Mouse (Mus musculus) forebrain, embryonic 16.5 days (tissue): ENCODE measurements at regions not wholly inside any gene's neighbourhood (a gene's known extent, or its start where the extent isn't known, plus 50 kb on each side); places are given as distances from the start of the nearest gene placed in this dataset.

Experiments used
- ATAC-seq: fragments of 200-750 bp; cut with Nextera tagmentation; 2 replicates; pipeline ENCODE4 v1.8.0; 2017; ENCODE audit warnings: mild to moderate bottlenecking, moderate library complexity
- H3K27ac ChIP-seq: fragments of 300-500 bp; sonication (generic); 2 replicates; pipeline ENCODE4 v1.5.1; 2014; ENCODE audit warnings: low read length, control low read depth
- H3K27me3 ChIP-seq: fragments of 300-500 bp; sonication (generic); replicated peaks from 2 replicates; pipeline ENCODE4 v1.6.1; 2014; ENCODE audit warnings: low read length; ENCODE audit not compliant: control insufficient read depth, insufficient read depth
- H3K36me3 ChIP-seq: fragments of 300-500 bp; sonication (generic); 2 replicates; pipeline ENCODE4 v1.6.1; 2014; ENCODE audit not compliant: control insufficient read depth, insufficient read depth
- H3K4me1 ChIP-seq: fragments of 300-500 bp; sonication (generic); replicated peaks from 2 replicates; pipeline ENCODE4 v1.6.1; 2014; ENCODE audit warnings: low read length; ENCODE audit not compliant: control insufficient read depth, insufficient read depth
- H3K4me2 ChIP-seq: fragments of 300-500 bp; sonication (generic); 2 replicates; pipeline ENCODE4 v1.6.1; 2014; ENCODE audit warnings: mild to moderate bottlenecking, low read length, control low read depth
- H3K4me3 ChIP-seq: fragments of 300-500 bp; sonication (generic); replicated peaks from 2 replicates; pipeline ENCODE4 v1.5.1; 2014; ENCODE audit warnings: mild to moderate bottlenecking, low read length, control low read depth
- H3K9ac ChIP-seq: fragments of 300-500 bp; sonication (generic); replicated peaks from 2 replicates; pipeline ENCODE4 v1.6.1; 2014; ENCODE audit warnings: low read depth, low read length, control low read depth
- H3K9me3 ChIP-seq: fragments of 300-500 bp; sonication (generic); 2 replicates; pipeline ENCODE4 v1.6.1; 2016; ENCODE audit warnings: low read length; ENCODE audit not compliant: control insufficient read depth
- whole genome bisulfite sequencing: fragments of 180-500 bp; shearing (Covaris S2); extraction: QIAGEN DNeasy Blood & Tissue Kit; methylation state at CpG from one replicate; pipeline ENCODE4 v1.1.7; 2014; 5-methylcytosine and 5-hydroxymethylcytosine counted together

- Histone ChIP-seq H3K4me3 (no peak overlapping the region), H3K9ac (no peak overlapping the region), H3K27ac (no peak overlapping the region), H3K4me1 (no peaks in the 10 kb centered on the region), H3K27me3 (no peaks in the 10 kb centered on the region), H3K36me3 (no peaks in the 10 kb centered on the region), H3K9me3 (no peaks in the 10 kb centered on the region), H3K4me2 (no peak overlapping the region)
- WGBS: 26% methylated on average over 1 of the region's 1 CpGs
- no peak for ATAC-seq
Measured at GRCm38 (mm10) chr16:87067981-87068380, 286.0 kb upstream of the N6amt1 start.

GRCm38 (mm10) chr16:87067523-87067922 is 286.5 kb upstream of the N6amt1 start:
- Histone ChIP-seq H3K4me3 (no peak overlapping the region), H3K27me3 (no peaks in the 10 kb centered on the region), H3K9me3 (no peaks in the 10 kb centered on the region), H3K4me1 (no peaks in the 10 kb centered on the region), H3K36me3 (no peaks in the 10 kb centered on the region), H3K27ac (no peak overlapping the region), H3K9ac (no peak overlapping the region), H3K4me2 (no peak overlapping the region)
- 70% methylated on average over 5 of the region's 5 CpGs for WGBS
- no peak for ATAC-seq

GRCm38 (mm10) chr16:87060473-87060872 is 293.5 kb upstream of the N6amt1 start:
- H3K27ac ChIP-seq: no peak overlapping the region
- no peak overlapping the region for H3K9ac ChIP-seq
- H3K36me3 ChIP-seq: no peaks in the 10 kb centered on the region
- H3K9me3 ChIP-seq: no peaks in the 10 kb centered on the region
- H3K4me2 ChIP-seq: no peak overlapping the region
- H3K27me3 ChIP-seq: no peaks in the 10 kb centered on the region
- H3K4me3 ChIP-seq: no peak overlapping the region
- no peaks in the 10 kb centered on the region for H3K4me1 ChIP-seq
- ATAC-seq: no peak
- 90% methylated on average over 8 of the region's 8 CpGs for WGBS

GRCm38 (mm10) chr16:87049741-87050383 is 304.1 kb upstream of the N6amt1 start:
- Histone ChIP-seq H3K4me1 (no peaks in the 10 kb centered on the region), H3K4me2 (no peak overlapping the region), H3K9ac (no peak overlapping the region), H3K9me3 (no peaks in the 10 kb centered on the region), H3K27ac (no peak overlapping the region), H3K27me3 (no peaks in the 10 kb centered on the region), H3K36me3 (no peaks in the 10 kb centered on the region), H3K4me3 (no peak overlapping the region)
- 92% methylated on average over 8 of the region's 8 CpGs for WGBS
- no peak for ATAC-seq

- H3K9ac ChIP-seq: no peak overlapping the region
- 20% methylated on average over 5 of the region's 5 CpGs for WGBS
- H3K27me3 ChIP-seq: no peaks in the 10 kb centered on the region
- H3K9me3 ChIP-seq: no peaks in the 10 kb centered on the region
- no peak overlapping the region for H3K27ac ChIP-seq
- H3K4me2 ChIP-seq: no peak overlapping the region
- no peaks in the 10 kb centered on the region for H3K4me1 ChIP-seq
- H3K36me3 ChIP-seq: no peaks in the 10 kb centered on the region
- no peak for ATAC-seq
- no peak overlapping the region for H3K4me3 ChIP-seq
Measured at GRCm38 (mm10) chr16:87044773-87045561, 309.0 kb upstream of the N6amt1 start.

- Histone ChIP-seq H3K36me3 (no peaks in the 10 kb centered on the region), H3K27me3 (no peaks in the 10 kb centered on the region), H3K9ac (no peak overlapping the region), H3K4me2 (no peak overlapping the region), H3K4me3 (no peak overlapping the region), H3K27ac (no peak overlapping the region), H3K4me1 (no peaks in the 10 kb centered on the region), H3K9me3 (no peaks in the 10 kb centered on the region)
- ATAC-seq: no peak
Measured at GRCm38 (mm10) chr16:87043689-87044088, 310.3 kb upstream of the N6amt1 start.

- Histone ChIP-seq H3K4me3 (no peak overlapping the region), H3K9ac (no peak overlapping the region), H3K27me3 (no peaks in the 10 kb centered on the region), H3K4me2 (no peak overlapping the region), H3K9me3 (no peaks in the 10 kb centered on the region), H3K27ac (no peak overlapping the region), H3K36me3 (no peaks in the 10 kb centered on the region), H3K4me1 (no peaks in the 10 kb centered on the region)
- no peak for ATAC-seq
- WGBS: 92% methylated on average over 4 of the region's 4 CpGs
Measured at GRCm38 (mm10) chr16:87040366-87040765, 313.6 kb upstream of the N6amt1 start.

- WGBS: 84% methylated on average over 1 of the region's 1 CpGs
- Histone ChIP-seq H3K36me3 (no peaks in the 10 kb centered on the region), H3K9ac (no peak overlapping the region), H3K4me2 (no peak overlapping the region), H3K27ac (no peak overlapping the region), H3K9me3 (no peaks in the 10 kb centered on the region), H3K4me3 (no peak overlapping the region), H3K27me3 (no peaks in the 10 kb centered on the region), H3K4me1 (no peaks in the 10 kb centered on the region)
- no peak for ATAC-seq
Measured at GRCm38 (mm10) chr16:87039861-87040260, 314.1 kb upstream of the N6amt1 start.

- no peaks in the 10 kb centered on the region for H3K27me3 ChIP-seq
- no peak overlapping the region for H3K4me3 ChIP-seq
- H3K36me3 ChIP-seq: no peaks in the 10 kb centered on the region
- H3K4me2 ChIP-seq: no peak overlapping the region
- no peaks in the 10 kb centered on the region for H3K9me3 ChIP-seq
- H3K27ac ChIP-seq: no peak overlapping the region
- WGBS: 81% methylated on average over 6 of the region's 6 CpGs
- H3K4me1 ChIP-seq: no peaks in the 10 kb centered on the region
- H3K9ac ChIP-seq: no peak overlapping the region
- no peak for ATAC-seq
Measured at GRCm38 (mm10) chr16:87037061-87037460, 316.9 kb upstream of the N6amt1 start.
